Mouse (Mus musculus): ENCODE data around the gene Copz2.

DNA sequence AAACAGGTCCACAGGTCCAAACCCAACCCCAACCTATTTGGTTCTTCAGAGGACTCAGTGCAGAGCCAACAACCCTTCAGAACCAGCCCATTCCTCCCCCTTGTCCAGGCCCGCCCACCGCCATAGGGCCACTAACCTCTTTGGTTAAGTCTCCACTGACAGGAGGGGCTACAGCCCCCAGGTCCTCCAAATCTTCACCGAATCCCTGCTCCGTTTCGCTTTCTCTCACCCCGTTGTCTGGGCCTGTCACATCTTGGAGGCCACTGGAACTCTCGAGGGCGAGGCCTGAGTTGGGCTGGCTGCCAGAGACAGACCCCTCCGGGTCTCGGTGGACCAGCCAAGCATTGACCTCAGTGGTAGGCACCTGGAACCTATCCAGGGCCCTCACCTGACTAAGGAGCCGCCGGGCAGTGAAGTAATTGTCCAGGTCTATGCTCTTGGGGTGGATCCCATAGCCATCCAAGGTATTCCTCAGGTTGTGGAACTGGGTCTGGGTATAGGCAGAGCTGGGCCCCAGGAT is 22.5 kb upstream of the Copz2 start:
- TF ChIP-seq POLR2A (IDR thresholded peaks at IDR 0.05; ENCODE audit: insufficient read length, low read depth) = peak; percentile 9
- TF ChIP-seq MAX (IDR thresholded peaks at IDR 0.05; ENCODE audit: low read depth) = no peak
- TF ChIP-seq CEBPB (IDR thresholded peaks at IDR 0.05; ENCODE audit: insufficient read depth, poor library complexity, severe bottlenecking) = no peak
- TF ChIP-seq SRF (IDR thresholded peaks at IDR 0.05; ENCODE audit: control insufficient read depth, insufficient read length, low read depth) = no peak
